Mouse (Mus musculus) Patski (cell line): ENCODE measurements around the gene Prrg3. TPM values are rescaled to one million over a fixed set of nuclear protein-coding genes. Genes with fewer than 3 reads are reported as not detected.
A peak's percentile ranks its signal among the peaks of the same experiment; 100 is the strongest.
"Not testable (repeated sequence)": the region's sequence is repeated elsewhere in the genome, so short reads cannot be mapped to it uniquely, and the experiment has no call there.

Source experiments
- ATAC-seq: fragments of 100-300 bp; one replicate; pipeline ENCODE4 v1.8.0; 2021
- CTCF ChIA-PET: fragments of 350-600 bp; sonication (Branson Sonifier 250); formaldehyde crosslinking; loops from one replicate; lab custom pipeline; 2022; ENCODE audit warnings: inconsistent platforms; lab: Charles Lee
- POLR2A ChIA-PET: fragments of 350-600 bp; sonication (Branson Sonifier 250); formaldehyde crosslinking; loops from one replicate; lab custom pipeline; 2022; ENCODE audit warnings: antibody characterized with exemption, inconsistent platforms; lab: Charles Lee
- DNase-seq: peaks from one replicate; pipeline ENCODE4 v3.0.0-alpha.2; 2011; ENCODE audit warnings: low read depth, low spot score
- H3K27me3 ChIP-seq: fragments of 371-371 bp; one replicate; pipeline ENCODE4 v1.5.1; 2021
- CTCF ChIP-seq: fragments of 100-300 bp; IDR thresholded peaks from one replicate; pipeline ENCODE4 v1.5.1; 2021
- in situ Hi-C: fragments of 300-500 bp; cut with MboI; formaldehyde crosslinking; loops from 3 replicates; pipeline ENCODE4 v1.11.1; 2018; ENCODE audit warnings: low pct_unique_long_range_greater_than_20kb, mixed read lengths
- polyA plus RNA-seq: library from polyadenylated mRNA; unstranded; gene quantifications from one replicate; pipeline ENCODE4 v1.2.3, GENCODE M21; 2021

Prrg3 gene
- polyA plus RNA-seq = 0.01 TPM

DNA sequence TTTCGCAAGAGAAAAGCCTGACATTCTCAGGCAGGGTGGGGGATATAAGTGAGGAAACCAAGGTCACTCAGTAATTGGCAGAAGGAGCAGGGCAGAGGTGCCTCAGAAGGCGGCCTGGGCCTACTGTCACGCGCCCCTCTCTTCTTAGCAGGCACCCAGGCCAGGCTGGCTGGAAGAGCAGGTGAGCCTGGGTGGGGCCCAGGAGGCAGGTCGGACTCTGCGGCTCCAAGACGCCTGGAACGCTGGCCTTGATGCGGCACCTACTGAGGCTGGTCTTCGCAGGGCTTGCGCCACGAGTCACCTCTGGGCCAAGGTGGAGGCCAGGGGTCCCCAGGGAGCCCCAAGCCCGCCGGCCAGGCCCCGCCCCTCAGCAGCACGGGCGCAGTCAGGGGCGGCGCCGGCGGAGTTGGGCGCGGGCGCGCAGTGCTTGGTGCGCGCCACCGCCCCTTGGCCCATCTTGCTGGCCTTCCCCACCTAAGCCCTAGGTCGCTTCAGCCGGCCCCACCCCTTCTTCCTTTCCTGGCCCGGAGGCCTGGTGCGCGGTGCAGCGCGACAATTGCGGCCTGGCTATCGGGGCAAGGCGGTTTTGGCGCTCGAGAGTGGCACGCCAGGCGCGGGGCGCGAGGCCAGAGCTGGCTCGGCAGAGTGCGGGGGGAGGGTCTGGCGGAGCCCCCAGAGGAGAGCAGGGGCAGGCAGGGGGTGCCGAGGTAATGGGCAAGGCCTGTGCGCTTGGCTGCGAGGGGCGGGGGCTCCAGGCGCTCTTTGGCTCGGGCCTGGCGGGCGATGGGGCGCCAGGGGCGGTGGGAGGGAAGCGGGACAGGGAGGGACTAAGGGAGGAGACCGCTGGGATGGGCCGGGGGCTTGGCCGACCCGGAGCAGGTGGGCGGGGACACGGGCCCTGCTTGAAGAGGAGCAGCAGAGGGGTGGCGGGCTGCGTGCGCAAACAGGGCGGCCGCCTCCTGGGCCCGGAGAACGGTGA is at the start of gene Prrg3:
Prrg3 (plus strand) TSS at position 552 of the 979 bp plus-strand sequence.
- ChIA-PET POLR2A (no interaction called here), CTCF (no interaction called here)
- in situ Hi-C loops = no loop called here
- no peak for TF ChIP-seq CTCF
- ATAC-seq (no peak), DNase-seq (no peak)
- no peaks in the 10 kb centered on the region for H3K27me3 ChIP-seq

DNA sequence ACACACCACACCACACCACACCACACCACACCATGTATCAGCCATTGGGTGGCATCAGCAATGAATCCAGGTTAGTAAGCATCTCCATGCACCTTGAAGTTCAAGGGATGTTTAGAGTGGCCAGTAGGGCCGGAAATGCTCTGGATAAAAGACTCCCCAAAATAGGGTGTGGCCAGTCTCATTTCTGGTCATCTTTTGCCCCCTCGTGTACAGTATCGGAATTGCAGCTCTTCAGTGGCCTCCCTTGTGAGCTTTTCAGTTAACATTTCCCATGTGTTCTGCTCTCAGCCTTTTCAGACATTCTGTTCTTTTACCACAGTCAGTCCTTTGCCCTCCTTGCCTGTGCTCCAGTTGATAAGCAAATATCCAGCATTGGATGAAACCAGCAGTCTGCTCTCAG is 15.8 kb upstream of the Prrg3 start:
- peak; percentile 74 for TF ChIP-seq CTCF
- POLR2A ChIA-PET = no interaction called here
- CTCF ChIA-PET = interaction anchor here (1.5 to 3.2 kb wide), 2 partner anchors 293 to 299 kb away, joined by 4 to 17 read pairs; no protein-coding TSS in a partner anchor
- in situ Hi-C loops = no loop called here
- ATAC-seq (peak; percentile 26), DNase-seq (no peak)
- H3K27me3 ChIP-seq = peaks cover 17% of the 10 kb centered on the region

DNA sequence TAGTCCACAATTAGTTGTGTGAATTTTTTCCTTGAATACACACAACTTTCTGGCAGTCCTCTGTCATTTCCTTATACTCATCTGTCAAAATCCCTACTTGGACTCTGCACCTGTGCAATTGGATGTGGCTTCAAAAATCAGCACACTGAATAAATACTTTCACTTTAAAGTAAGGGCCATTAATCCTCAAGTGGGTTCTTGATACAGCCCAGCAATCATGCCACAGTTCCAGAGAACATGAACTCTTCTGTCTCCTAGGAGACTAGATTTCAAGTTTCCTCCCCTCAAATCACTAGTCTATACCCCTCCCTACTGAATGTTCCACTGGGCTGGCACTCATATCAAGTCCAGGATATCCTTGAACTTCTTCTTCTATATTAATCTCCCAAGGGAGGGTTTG is 4.1 kb upstream of the Prrg3 start:
- ChIA-PET POLR2A (no interaction called here), CTCF (no interaction called here)
- no peak for TF ChIP-seq CTCF
- ATAC-seq = no peak
- in situ Hi-C loops = no loop called here
- no peak for DNase-seq
- H3K27me3 ChIP-seq = peaks cover 10% of the 10 kb centered on the region

DNA sequence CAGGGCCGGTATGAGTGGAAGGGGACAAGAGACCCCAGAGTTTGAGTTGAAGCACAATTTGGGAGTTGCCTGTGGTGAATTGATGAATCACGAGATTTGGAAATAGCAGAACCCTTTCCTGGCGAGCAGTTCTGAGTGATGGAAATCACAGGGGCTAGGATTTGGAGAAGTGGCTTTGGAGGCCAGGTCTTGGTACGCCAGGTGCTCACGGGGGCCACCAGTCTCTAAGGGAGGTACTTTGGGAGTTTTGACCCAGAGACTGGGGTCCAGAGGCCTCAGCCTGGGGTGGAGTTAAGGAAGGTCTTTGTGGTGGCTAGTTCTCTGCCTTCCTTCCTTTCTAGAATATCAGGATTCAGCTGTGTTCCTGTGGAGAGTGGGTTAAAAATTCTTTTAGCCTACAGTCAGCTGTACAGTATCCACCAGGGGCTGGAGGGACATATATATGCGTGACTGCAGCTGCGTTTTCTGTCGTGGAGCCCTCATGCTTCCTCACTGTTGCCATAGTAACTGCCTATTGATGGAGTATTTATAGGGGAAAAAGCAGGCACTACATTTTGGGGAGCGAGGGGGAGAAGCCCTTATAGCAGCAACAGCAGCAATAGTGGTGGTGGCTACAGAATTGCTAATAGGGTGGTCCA is 970 bp downstream of the Prrg3 start:
- ATAC-seq = no peak
- CTCF ChIA-PET = no interaction called here
- TF ChIP-seq CTCF = no peak
- in situ Hi-C loops = no loop called here
- DNase-seq = no peak
- POLR2A ChIA-PET = no interaction called here
- H3K27me3 ChIP-seq = no peaks in the 10 kb centered on the region

DNA sequence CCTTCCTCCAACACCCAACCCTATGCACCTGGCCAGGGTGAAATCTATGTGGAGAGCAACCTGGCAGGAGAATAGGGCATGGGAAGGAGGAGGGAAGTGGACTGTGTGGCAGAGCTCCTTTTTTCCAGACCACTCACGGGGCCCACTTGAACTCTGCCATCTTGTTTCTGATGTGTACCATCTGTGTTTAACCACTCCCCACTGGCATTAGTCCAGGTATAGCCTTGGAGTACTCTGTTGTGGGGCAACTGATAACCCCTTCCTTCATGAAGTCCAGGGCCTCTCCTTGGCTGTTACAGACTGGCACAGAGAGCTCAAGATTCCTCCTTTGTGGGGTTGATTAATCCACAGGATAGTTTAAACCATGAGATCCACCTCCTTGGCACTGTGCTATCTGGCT is 5.8 kb downstream of the Prrg3 start:
- peaks cover 18% of the 10 kb centered on the region for H3K27me3 ChIP-seq
- ChIA-PET CTCF (interaction anchor here (1.2 to 1.8 kb wide), 3 partner anchors 9 to 320 kb away, joined by 4 to 7 read pairs (median 4); no protein-coding TSS in a partner anchor), POLR2A (no interaction called here)
- DNase-seq (no peak), ATAC-seq (no peak)
- in situ Hi-C loops = no loop called here
- TF ChIP-seq CTCF = no peak

DNA sequence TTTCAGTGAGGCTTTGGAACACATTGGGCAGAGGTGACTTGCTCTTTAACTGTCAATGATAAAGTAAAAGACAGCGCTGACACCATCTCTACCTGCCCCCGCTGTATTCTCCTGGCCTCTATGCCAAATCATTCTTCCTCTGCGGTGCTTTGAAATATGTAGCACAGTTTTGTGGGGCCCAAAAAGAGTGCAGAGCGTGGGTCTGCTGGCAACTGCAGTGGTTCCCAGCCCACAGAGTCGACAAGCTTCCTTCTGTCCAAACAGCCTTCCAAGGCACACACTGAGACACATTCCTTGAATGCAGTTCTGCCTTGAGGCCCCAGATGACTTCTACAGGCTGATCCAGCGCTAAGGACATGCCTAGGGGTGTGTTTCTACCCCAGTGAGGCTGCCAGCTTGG is 6.4 kb downstream of the Prrg3 start:
- no peak for TF ChIP-seq CTCF

DNA sequence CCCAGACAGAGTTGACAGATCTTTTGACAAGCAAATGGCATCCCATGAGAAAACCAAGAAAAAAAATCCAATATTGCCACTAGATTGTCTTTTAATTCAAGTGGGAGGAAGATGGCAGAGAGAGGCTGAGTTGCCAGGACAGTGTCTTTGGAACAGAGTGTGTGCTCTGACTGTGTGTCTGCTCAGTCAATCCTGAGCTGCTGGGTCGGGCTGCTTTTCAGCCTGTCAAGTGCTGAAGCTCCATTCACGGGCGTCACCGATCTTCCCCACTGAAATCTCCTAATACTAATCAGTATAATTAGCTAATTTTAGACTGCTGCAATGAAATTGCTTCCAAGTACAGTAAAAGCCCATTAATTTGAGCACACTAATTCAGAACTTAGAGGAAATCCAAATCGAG is 8.9 kb downstream of the Prrg3 start:
- in situ Hi-C loops = no loop called here
- TF ChIP-seq CTCF = no peak
- CTCF ChIA-PET = no interaction called here
- H3K27me3 ChIP-seq = peaks cover 22% of the 10 kb centered on the region
- ATAC-seq = no peak
- POLR2A ChIA-PET = no interaction called here
- no peak for DNase-seq

More for the DNA sequence above, 6.4 kb downstream of the Prrg3 start:
- in situ Hi-C loops = no loop called here
- ATAC-seq (no peak), DNase-seq (no peak)
- CTCF ChIA-PET = interaction anchor here (1.2 to 1.8 kb wide), 3 partner anchors 9 to 320 kb away, joined by 4 to 7 read pairs (median 4); no protein-coding TSS in a partner anchor
- peaks cover 18% of the 10 kb centered on the region for H3K27me3 ChIP-seq
- POLR2A ChIA-PET = no interaction called here

DNA sequence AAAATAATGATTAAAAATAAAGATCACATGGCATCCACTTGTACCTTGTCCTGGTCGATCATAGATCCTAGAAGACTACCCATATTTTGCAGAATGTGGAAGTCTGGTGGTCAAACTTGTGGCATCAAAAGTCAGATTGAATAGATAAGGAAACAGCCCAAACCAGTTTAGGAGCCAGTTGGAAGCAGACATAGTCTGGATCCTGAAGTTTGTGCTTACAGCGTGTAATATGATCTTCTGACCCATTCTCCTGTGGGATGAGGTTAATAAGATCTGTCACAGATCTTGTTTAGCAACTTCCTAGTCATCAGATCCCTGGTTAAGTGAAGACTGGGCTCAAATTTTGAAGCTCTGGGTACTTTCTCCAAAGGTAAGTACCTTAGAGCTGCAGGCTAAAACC is 10.3 kb downstream of the Prrg3 start, which contains the start of gene Fate1:
Fate1 (plus strand) TSS at position 301 of the 400 bp plus-strand sequence.
- no peak for TF ChIP-seq CTCF
- in situ Hi-C loops = no loop called here
- DNase-seq (no peak), ATAC-seq (no peak)
- ChIA-PET POLR2A (no interaction called here), CTCF (no interaction called here)
- H3K27me3 ChIP-seq = peaks cover 22% of the 10 kb centered on the region

DNA sequence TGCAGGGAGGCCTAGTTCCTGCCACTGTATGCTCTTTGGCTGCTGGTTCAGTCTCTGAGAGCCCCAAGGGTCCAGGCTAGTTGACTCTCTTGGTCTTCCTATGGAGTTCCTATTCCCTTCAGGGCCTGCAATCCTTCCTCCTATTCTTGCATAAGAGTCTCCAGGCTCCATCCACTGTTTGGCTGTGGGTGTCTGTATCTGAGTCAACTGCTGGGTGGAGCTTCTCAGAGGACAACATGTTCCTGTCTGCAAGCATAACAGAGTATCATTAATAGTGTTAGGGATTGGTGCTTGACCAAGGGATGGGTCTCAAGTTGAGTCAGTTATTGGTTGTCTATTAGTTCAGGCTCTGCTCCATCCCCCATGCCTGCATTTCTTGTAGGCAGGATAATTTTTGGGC is 15.3 kb downstream of the Prrg3 start:
- POLR2A ChIA-PET = interaction anchor here (0.6 kb wide), 1 partner anchor 40 kb away, joined by 5 read pairs; no protein-coding TSS in a partner anchor
- peaks cover 11% of the 10 kb centered on the region for H3K27me3 ChIP-seq
- ATAC-seq, in situ Hi-C loops, DNase-seq, CTCF ChIA-PET: not testable (repeated sequence)

DNA sequence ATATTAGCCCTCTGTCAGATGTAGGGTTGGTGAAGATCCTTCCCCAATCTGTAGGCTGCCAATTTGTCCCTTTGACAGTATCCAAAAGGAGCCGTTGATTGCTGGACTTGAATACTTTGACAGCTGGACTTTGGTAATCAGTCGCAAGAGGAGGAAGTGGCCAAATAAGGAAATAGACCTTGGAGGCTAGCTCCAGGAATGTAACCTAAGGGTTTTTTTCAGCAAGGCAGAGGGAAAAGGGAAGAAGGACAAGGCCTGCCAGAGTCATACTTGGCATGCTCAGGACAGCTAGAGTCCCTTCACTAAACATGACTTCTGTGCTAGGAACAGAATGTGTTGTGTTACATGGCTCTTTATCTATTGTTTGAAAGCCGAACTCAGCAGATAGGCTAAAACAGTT is 18.0 kb downstream of the Prrg3 start:
- ATAC-seq = no peak
- peaks cover 7% of the 10 kb centered on the region for H3K27me3 ChIP-seq
- ChIA-PET CTCF (interaction anchor here (1.9 kb wide), 1 partner anchor 12 kb away, joined by 7 read pairs; no protein-coding TSS in a partner anchor), POLR2A (no interaction called here)
- TF ChIP-seq CTCF = no peak
- in situ Hi-C loops = no loop called here
- no peak for DNase-seq

DNA sequence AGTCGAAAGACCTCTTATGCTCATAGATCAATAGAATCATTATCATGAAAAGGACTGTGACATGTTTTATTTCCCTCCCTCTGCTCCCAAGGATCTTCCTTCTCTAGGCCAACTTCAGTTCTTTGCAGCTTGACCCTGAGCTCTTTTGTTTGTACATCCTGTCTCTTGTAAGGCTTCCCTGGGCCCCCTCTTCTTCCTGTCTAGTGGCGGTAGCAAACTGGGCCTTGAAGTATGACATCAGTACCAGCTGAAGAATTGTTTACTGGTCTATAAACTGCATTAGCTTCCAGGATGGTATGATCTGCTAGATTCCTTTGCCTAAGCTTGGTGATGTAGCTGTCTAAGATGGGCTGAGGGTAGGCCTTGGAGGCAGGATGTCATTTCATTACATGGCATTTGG is 18.9 kb downstream of the Prrg3 start:
- no peak for ATAC-seq
- in situ Hi-C loops = no loop called here
- DNase-seq = no peak

More for the DNA sequence above, 18.9 kb downstream of the Prrg3 start:
- H3K27me3 ChIP-seq = peaks cover 7% of the 10 kb centered on the region
- ChIA-PET POLR2A (no interaction called here), CTCF (interaction anchor here (1.9 kb wide), 2 partner anchors 12 to 25 kb away, joined by 7 read pairs; no protein-coding TSS in a partner anchor)
- no peak for TF ChIP-seq CTCF
